Mouse (Mus musculus) forebrain, embryonic 12.5 days (tissue): ENCODE results near the gene Gm10128. TPM values are rescaled to one million over a fixed set of nuclear protein-coding genes. Genes with fewer than 3 reads are reported as not detected.
A peak's percentile ranks its signal among the peaks of the same experiment; 100 is the strongest.
"Not testable (repeated sequence)": the region's sequence is repeated elsewhere in the genome, so short reads cannot be mapped to it uniquely, and the experiment has no call there.

Experiments
- ATAC-seq: fragments of 200-750 bp; cut with Nextera tagmentation; 2 replicates; pipeline ENCODE4 v1.8.0; 2017; ENCODE audit warnings: moderate TSS enrichment; ENCODE audit not compliant: low FRiP score
- H3K27ac ChIP-seq: fragments of 300-500 bp; sonication (generic); 2 replicates; pipeline ENCODE4 v1.5.1; 2016; ENCODE audit warnings: mild to moderate bottlenecking
- H3K27me3 ChIP-seq: fragments of 300-500 bp; sonication (generic); 2 replicates; pipeline ENCODE4 v1.6.1; 2016; ENCODE audit warnings: mild to moderate bottlenecking
- H3K36me3 ChIP-seq: fragments of 300-500 bp; sonication (generic); replicated peaks from 2 replicates; pipeline ENCODE4 v1.6.1; 2016; ENCODE audit warnings: mild to moderate bottlenecking
- H3K4me1 ChIP-seq: fragments of 300-500 bp; sonication (generic); 2 replicates; pipeline ENCODE4 v1.6.1; 2016
- H3K4me2 ChIP-seq: fragments of 300-500 bp; sonication (generic); 2 replicates; pipeline ENCODE4 v1.6.1; 2016; ENCODE audit warnings: mild to moderate bottlenecking, moderate library complexity
- H3K4me3 ChIP-seq: fragments of 300-500 bp; sonication (generic); replicated peaks from 2 replicates; pipeline ENCODE4 v1.5.1; 2016; ENCODE audit warnings: mild to moderate bottlenecking
- H3K9ac ChIP-seq: fragments of 300-500 bp; sonication (generic); 2 replicates; pipeline ENCODE4 v1.6.1; 2016; ENCODE audit warnings: mild to moderate bottlenecking
- H3K9me3 ChIP-seq: fragments of 300-500 bp; sonication (generic); 2 replicates; pipeline ENCODE4 v1.6.1; 2016
- WGBS: fragments of 180-500 bp; shearing (Covaris S2); methylation state at CpG from one replicate; pipeline ENCODE4 v1.1.7; 2016; 5-methylcytosine and 5-hydroxymethylcytosine counted together
- polyA plus RNA-seq: library from polyadenylated mRNA; unstranded; fragments of >200 nt; fragmentation: Nextera tagmentation; extraction: Ambion mirVana; gene quantifications from 2 replicates; pipeline ENCODE4 v1.2.1, GENCODE M21; 2016

Gene Gm10128
- not detected in 2 replicates for polyA plus RNA-seq

DNA sequence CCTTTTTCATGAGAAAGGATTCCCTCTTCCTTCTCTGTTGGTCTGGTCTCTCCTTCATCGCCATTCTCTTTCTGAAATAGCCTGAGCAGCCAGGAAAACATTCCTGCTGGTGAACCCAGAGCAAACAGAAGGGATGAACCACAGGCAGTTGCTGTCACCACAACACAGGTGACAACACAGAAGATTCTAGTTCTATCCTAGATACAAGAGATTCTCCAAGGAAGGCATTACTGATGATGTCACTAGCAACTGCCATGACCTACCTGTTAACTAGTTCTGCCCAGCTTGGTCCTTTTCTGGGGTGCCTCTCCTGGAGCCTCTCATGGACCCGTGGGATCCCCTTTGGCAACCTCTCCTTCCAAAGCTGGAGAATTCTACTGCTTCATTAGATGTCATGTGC is at the start of gene Gm10128:
Gm10128 (minus strand) TSS at position 101 of the 400 bp plus-strand sequence.
- H3K9ac ChIP-seq, ATAC-seq, H3K4me2 ChIP-seq, H3K36me3 ChIP-seq, H3K4me3 ChIP-seq, H3K27ac ChIP-seq, H3K9me3 ChIP-seq, H3K27me3 ChIP-seq, H3K4me1 ChIP-seq: not testable (repeated sequence)
- WGBS, result no CpG with 5 or more reads among the region's 2 CpGs

DNA sequence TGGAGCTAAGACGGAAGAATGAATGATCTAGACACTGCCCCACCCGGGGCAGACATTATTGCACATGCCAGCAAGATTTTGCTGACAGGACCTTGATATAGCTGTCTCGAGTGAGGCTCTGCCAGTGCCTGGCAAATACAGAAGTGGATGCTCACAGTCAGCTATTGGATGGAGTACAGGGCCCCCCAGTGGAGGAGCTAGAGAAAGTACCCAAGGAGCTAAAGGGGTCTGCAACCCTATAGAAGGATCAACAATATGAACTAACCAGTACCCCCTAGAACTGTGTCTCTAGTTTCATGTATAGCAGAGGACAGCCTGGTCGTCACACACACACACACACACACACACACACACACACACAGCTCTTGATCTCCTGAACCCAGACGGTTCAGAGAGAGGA is 37.4 kb upstream of the Gm10128 start:
- H3K36me3 ChIP-seq, H3K27ac ChIP-seq, H3K4me2 ChIP-seq, ATAC-seq, H3K9me3 ChIP-seq, H3K4me3 ChIP-seq, H3K4me1 ChIP-seq, H3K27me3 ChIP-seq, H3K9ac ChIP-seq: not testable (repeated sequence)
- WGBS, result 66% methylated on average over 5 of the region's 5 CpGs

DNA sequence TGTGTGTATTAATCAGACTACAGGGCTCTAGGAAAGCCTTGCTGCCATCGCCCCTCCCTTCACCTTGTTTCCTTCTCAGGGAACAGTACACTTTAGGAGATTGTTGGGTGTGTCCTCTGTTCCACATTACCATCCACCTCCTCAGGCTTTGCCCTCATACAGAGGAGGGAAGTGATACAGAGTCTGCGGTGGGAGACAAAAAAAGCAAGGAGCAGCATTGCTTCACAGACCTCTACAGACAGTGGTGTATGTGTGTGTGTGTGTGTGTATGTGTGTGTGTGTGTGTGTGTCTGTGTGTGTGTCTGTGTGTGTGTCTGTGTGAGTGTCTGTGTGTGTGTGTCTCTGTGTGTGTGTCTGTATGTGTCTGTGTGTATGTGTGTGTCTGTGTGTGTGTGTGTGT is 18.7 kb upstream of the Gm10128 start:
- not testable (repeated sequence) for H3K36me3 ChIP-seq, ATAC-seq
- 94% methylated on average over 2 of the region's 2 CpGs for WGBS

DNA sequence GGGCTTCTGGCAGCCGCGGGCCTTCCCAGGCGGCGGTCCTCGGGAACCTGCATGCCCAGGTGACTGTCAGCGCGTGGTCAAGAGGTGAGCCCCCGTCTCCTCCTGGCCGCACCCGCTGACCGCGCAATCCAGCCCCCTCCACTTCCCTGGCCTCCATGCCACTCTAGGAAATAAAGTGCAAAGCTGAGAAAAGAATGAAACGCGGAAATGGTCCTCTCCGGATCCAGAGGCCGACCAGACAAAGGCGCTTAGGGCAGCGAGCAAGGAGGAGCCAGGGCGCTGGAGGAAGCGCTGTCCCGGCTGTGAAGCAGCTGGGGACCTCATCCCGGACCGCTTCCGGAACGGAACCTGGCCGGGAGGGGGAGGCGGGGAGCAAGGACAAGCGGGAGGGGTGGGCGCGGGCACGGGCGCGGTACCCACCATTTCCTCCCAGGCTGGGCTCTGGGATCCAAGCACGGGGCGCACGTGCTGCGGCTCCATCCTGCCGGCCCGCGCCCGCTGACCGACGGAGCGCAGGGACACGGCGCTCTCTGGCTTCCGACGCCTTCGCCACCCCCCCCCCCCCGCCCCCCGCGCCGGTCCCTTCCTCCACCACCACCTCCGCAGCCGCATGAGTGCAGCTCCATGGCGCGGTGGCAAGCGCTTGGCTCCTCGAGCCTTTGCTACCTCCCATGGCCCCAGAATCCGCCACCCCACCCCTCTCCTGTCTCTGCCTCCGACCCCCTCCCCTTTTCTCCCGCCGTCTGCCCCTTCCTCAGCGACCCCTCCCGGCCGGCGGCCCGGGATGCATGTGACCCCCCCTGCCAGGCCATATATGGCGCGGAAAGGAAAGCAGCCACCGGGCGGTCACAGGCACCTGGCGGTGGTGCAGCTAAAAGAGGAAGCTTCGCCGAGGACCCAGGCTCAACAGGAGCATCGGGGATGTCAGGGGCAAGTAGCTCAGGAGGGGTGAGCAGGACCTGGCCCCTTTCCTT is 14.6 kb upstream of the Gm10128 start:
- H3K9me3 ChIP-seq, H3K27ac ChIP-seq, H3K36me3 ChIP-seq, H3K4me1 ChIP-seq, H3K27me3 ChIP-seq, ATAC-seq: not testable (repeated sequence)
- Histone ChIP-seq H3K4me3 (peak overlapping the region; percentile 44), H3K9ac (peak overlapping the region; percentile 50), H3K4me2 (peak overlapping the region; percentile 64)
- WGBS, result under 1% methylated on average over 36 of the region's 76 CpGs

More for the DNA sequence above, 18.7 kb upstream of the Gm10128 start:
- not testable (repeated sequence) for H3K4me1 ChIP-seq, H3K9me3 ChIP-seq, H3K27ac ChIP-seq, H3K4me3 ChIP-seq, H3K9ac ChIP-seq, H3K4me2 ChIP-seq, H3K27me3 ChIP-seq

DNA sequence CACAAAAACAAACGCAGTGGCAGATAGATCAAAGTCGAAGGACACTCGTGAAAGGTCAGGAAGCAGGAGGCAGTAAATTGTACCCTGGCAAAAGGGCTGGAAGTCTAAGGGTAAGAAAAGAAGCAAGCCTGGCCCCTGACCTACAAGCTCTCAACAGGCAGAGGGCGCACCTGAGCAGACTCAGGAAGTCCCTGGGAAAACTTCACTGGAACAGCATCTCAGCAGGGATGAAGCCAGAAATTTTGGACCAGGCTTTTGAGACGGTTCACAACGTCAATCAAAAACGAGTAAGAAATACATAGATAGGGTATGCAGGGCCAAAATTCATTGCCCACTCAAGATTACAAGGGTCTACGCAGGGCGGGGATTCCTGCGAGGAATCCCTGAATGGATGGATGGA is 13.7 kb upstream of the Gm10128 start:
- H3K9ac ChIP-seq, H3K4me1 ChIP-seq, H3K27ac ChIP-seq, H3K9me3 ChIP-seq, H3K36me3 ChIP-seq, ATAC-seq, H3K4me3 ChIP-seq, H3K27me3 ChIP-seq: not testable (repeated sequence)
- 9% methylated on average over 10 of the region's 10 CpGs for WGBS
- H3K4me2 ChIP-seq, result peak overlapping the region; percentile 64

DNA sequence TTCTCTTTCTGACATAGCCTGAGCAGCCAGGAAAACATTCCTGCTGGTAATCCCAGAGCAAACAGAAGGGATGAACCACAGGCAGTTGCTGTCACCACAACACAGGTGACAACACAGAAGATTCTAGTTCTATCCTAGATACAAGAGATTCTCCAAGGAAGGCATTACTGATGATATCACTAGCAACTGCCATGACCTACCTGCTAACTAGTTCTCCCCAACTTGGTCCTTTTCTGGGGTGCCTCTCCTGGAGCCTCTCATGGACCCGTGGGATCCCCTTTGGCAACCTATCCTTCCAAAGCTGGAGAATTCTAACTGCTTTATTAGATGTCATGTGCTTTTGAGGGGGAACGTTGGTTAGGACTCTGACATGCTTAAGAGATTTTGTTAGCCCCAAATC is 48.3 kb downstream of the Gm10128 start, which contains the start of gene Gm10338:
Gm10338 (minus strand) TSS at position 101 of the 400 bp plus-strand sequence.
- WGBS, result no CpG with 5 or more reads among the region's 2 CpGs
- not testable (repeated sequence) for H3K27ac ChIP-seq, H3K9ac ChIP-seq, ATAC-seq, H3K36me3 ChIP-seq, H3K4me2 ChIP-seq, H3K9me3 ChIP-seq, H3K4me3 ChIP-seq, H3K4me1 ChIP-seq, H3K27me3 ChIP-seq

Other genes starting within 250 kb of the Gm10128 start
- gene Gm3755, start 193.1 kb downstream of the Gm10128 start, polyA plus RNA-seq, result not detected in 2 replicates
- gene Gm3752, start 160.2 kb downstream of the Gm10128 start, polyA plus RNA-seq, result 2.9 and 5.8 TPM in 2 replicates
- 1.1 and 1.6 TPM in 2 replicates for gene Gm3558, start 75.4 kb downstream of the Gm10128 start, polyA plus RNA-seq
- not detected in 2 replicates for gene Gm10338, start 48.4 kb downstream of the Gm10128 start, polyA plus RNA-seq
- gene Gm26661, start 147.6 kb upstream of the Gm10128 start, polyA plus RNA-seq, result not detected in 2 replicates
- gene Flnb, start 174.0 kb upstream of the Gm10128 start, polyA plus RNA-seq, result 21.3 and 22.9 TPM in 2 replicates